Mouse (Mus musculus) liver, postnatal 0 days (tissue): ENCODE measurements around the gene Nrn1l. TPM values are rescaled to one million over a fixed set of nuclear protein-coding genes. Genes with fewer than 3 reads are reported as not detected.

Experiments
- ATAC-seq: fragments of 200-750 bp; cut with Nextera tagmentation; 2 replicates; pipeline ENCODE4 v1.8.0; 2017; ENCODE audit warnings: mild to moderate bottlenecking, moderate library complexity
- DNase-seq: peaks from one replicate; pipeline ENCODE4 v3.0.0-alpha.2; 2016
- H3K27ac ChIP-seq: fragments of 300-500 bp; sonication (generic); 2 replicates; pipeline ENCODE4 v1.5.1; 2014; ENCODE audit warnings: antibody characterized with exemption, moderate library complexity, mild to moderate bottlenecking, low read depth
- H3K27me3 ChIP-seq: fragments of 300-500 bp; sonication (generic); 2 replicates; pipeline ENCODE4 v1.6.1; 2014; ENCODE audit warnings: low read length, control low read depth, mixed read lengths; ENCODE audit not compliant: insufficient read depth
- H3K36me3 ChIP-seq: fragments of 300-500 bp; sonication (generic); replicated peaks from 2 replicates; pipeline ENCODE4 v1.6.1; 2014; ENCODE audit warnings: mild to moderate bottlenecking, control low read depth, low read length, moderate library complexity, mixed read lengths; ENCODE audit not compliant: insufficient read depth
- H3K4me1 ChIP-seq: fragments of 300-500 bp; sonication (generic); 2 replicates; pipeline ENCODE4 v1.6.1; 2014; ENCODE audit warnings: antibody characterized with exemption, mild to moderate bottlenecking, control low read depth; ENCODE audit not compliant: insufficient read depth
- H3K4me2 ChIP-seq: fragments of 300-500 bp; sonication (generic); 2 replicates; pipeline ENCODE4 v1.6.1; 2014; ENCODE audit warnings: low read depth, mild to moderate bottlenecking, low read length, moderate library complexity, mixed read lengths
- H3K4me3 ChIP-seq: fragments of 300-500 bp; sonication (generic); 2 replicates; pipeline ENCODE4 v1.5.1; 2014; ENCODE audit warnings: low read depth, low read length
- H3K9ac ChIP-seq: fragments of 300-500 bp; sonication (generic); replicated peaks from 2 replicates; pipeline ENCODE4 v1.6.1; 2014; ENCODE audit warnings: mild to moderate bottlenecking, moderate library complexity
- H3K9me3 ChIP-seq: fragments of 300-500 bp; sonication (generic); 2 replicates; pipeline ENCODE4 v1.6.1; 2016; ENCODE audit warnings: mild to moderate bottlenecking, control low read depth, low read length, mixed read lengths
- CTCF ChIP-seq: sonication (generic); IDR thresholded peaks from 2 replicates; pipeline ENCODE4 v1.5.1; 2016; ENCODE audit warnings: antibody characterized with exemption, low read depth
- EP300 ChIP-seq: IDR thresholded peaks from 2 replicates; pipeline ENCODE4 v1.6.1; 2016; ENCODE audit warnings: antibody characterized with exemption, low read depth, mild to moderate bottlenecking
- WGBS: fragments of 180-500 bp; shearing (Covaris S2); extraction: QIAGEN DNeasy Blood & Tissue Kit; methylation state at CpG from one replicate; pipeline ENCODE4 v1.1.7; 2014; ENCODE audit not compliant: insufficient replicate concordance; 5-methylcytosine and 5-hydroxymethylcytosine counted together
- polyA plus RNA-seq: library from polyadenylated mRNA; unstranded; fragments of >200 nt; fragmentation: Nextera tagmentation; extraction: Ambion mirVana; gene quantifications from 2 replicates; pipeline ENCODE4 v1.2.1, GENCODE M21; 2015

Gene Nrn1l
- polyA plus RNA-seq, 1 experiment from 2014 or later: not detected

DNA sequence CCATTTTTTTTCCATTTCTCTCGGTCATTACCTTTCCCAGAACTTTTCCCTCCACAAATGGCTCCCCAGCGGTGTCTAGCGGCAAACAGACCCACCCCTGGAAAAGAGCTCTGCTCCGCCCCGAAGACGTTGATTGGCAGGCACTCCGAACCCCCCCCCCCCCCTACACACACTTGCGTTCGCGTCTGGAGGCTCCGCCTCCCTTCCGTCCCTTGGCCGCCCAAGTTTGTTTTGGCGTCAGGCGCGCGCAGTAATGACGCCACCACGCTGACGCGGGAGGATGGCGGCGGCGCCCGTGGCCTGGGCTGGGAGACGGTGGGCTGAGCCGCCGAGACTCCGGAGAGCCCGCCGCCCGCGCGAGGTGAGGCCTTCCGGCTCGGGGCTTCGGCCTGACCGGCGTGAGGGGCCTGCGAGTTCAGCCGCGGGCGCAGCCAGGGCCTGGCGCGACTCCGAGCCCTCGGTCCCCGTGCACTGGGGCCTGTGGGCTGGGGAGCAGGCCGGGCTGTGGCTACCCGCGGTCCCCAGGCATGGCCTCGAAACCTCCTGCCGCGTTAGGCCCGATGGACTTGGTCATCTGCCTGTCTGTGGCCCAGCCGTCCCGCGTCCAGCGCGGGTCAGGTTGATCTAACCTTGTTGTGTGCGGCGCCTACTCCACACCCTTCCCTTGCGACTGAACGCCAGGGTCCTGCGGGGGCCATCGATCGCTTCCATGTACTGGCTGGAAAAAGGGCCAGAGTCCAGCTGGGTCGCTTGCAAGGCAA, 7.0 kb downstream of the Nrn1l start, which contains the start of gene Pskh1:
Pskh1 (plus strand) TSS at position 262 of the 761 bp plus-strand sequence.
- no peaks in the 10 kb centered on the region for H3K36me3 ChIP-seq
- peak; percentile 95 for ATAC-seq
- peak within 1 kb of the TSS; percentile 72 for H3K4me2 ChIP-seq
- peak; percentile 95 for DNase-seq
- peak within 1 kb of the TSS; percentile 97 for H3K27ac ChIP-seq
- peak within 1 kb of the TSS; percentile 98 for H3K9ac ChIP-seq
- no peaks in the 10 kb centered on the region for H3K9me3 ChIP-seq
- WGBS: under 1% methylated on average over 50 of the region's 68 CpGs
- TF ChIP-seq EP300: no peak
- TF ChIP-seq CTCF: no peak
- no peaks in the 10 kb centered on the region for H3K27me3 ChIP-seq
- peaks cover 13% of the 10 kb centered on the region for H3K4me1 ChIP-seq
- H3K4me3 ChIP-seq: peak within 1 kb of the TSS; percentile 93

DNA sequence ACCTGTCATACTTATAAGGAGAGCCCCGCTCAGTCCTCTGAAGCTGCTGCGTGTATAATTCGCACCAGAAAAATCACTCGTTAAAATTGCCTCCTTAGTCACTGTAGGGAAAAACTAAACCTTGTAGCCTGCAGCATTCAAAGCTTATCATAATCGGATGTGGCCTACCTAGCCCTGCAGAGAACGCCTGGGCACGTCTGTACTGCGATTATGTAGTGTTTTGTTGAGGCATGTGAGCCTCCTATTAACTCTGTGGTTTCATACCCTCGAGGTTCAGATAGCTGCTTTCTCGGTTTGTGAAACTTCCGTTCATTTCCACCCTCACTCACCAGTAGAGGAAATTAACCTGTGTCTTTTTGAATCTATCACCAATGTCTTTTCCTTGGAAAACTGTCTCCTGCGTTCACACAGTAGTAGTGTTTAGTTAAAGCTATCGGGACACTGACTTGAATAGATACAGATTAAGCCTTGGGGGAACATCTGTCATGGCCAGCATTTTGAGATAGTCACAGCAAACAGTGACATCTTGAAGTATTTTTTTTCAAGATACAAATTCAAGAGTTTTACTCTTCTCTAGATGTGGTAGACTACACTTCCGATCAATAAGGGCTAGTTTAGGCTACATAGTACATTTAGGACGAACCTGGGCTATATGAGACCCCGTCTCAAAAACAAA, 7.7 kb downstream of the Nrn1l start:
- H3K27me3 ChIP-seq: no peaks in the 10 kb centered on the region
- peak overlapping the region; percentile 97 for H3K27ac ChIP-seq
- H3K4me1 ChIP-seq: peaks cover 13% of the 10 kb centered on the region
- TF ChIP-seq EP300: peak; percentile 83
- no peak for TF ChIP-seq CTCF
- ATAC-seq (peak; percentile 52), DNase-seq (no peak)
- peak overlapping the region; percentile 98 for H3K9ac ChIP-seq
- H3K9me3 ChIP-seq: no peaks in the 10 kb centered on the region
- no peaks in the 10 kb centered on the region for H3K36me3 ChIP-seq
- 15% methylated on average over 16 of the region's 16 CpGs for WGBS
- H3K4me2 ChIP-seq: peak overlapping the region; percentile 72
- peak overlapping the region; percentile 93 for H3K4me3 ChIP-seq

DNA sequence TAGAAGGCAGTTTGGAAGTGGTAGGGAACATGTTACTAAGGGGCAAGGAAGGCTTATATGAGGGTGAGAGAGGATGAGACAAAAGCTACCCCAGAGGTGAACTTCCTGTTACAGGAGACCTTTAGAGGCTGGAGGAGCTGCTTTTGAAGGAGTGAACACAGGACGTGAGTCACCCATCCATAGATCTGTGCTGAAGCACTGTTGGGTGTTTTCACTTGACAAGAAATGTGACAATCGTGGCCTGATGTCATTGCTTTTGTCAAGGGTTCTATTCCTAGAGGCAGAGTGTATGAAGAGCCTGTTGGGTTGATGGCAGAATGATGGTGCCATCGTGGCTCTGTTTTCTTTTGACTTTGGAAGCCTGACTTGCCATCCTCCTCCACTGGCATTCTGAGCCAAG, 26.0 kb downstream of the Nrn1l start:
- no peak overlapping the region for H3K4me2 ChIP-seq
- H3K4me3 ChIP-seq: no peak overlapping the region
- peaks cover 20% of the 10 kb centered on the region for H3K36me3 ChIP-seq
- no peak overlapping the region for H3K9ac ChIP-seq
- no peaks in the 10 kb centered on the region for H3K4me1 ChIP-seq
- no peaks in the 10 kb centered on the region for H3K27me3 ChIP-seq
- DNase-seq (no peak), ATAC-seq (no peak)
- H3K27ac ChIP-seq: no peak overlapping the region
- no peaks in the 10 kb centered on the region for H3K9me3 ChIP-seq
- TF ChIP-seq CTCF: no peak
- TF ChIP-seq EP300: no peak
- WGBS: 63% methylated on average over 3 of the region's 3 CpGs

DNA sequence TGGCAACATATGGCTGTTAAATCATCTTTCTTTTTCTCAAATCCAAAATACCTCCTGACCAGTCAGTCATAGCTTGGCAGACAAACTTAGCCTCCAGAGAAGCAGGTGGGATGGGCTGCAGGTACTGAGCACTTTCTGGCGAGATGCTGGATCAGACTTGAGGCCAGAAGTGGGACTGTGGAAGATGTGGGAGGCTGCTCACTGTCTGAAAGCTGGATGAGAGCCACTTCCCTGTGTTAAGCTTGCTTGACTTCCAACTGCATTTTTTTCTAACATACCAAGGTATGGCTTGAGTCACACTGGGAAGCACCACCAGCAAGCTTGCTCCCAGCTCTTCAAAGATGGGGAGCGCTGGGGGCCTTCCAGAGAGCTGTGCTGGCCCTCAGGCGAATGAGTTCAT, 31.8 kb downstream of the Nrn1l start:
- no peak overlapping the region for H3K27ac ChIP-seq
- 65% methylated on average over 3 of the region's 3 CpGs for WGBS
- no peak for ATAC-seq

DNA sequence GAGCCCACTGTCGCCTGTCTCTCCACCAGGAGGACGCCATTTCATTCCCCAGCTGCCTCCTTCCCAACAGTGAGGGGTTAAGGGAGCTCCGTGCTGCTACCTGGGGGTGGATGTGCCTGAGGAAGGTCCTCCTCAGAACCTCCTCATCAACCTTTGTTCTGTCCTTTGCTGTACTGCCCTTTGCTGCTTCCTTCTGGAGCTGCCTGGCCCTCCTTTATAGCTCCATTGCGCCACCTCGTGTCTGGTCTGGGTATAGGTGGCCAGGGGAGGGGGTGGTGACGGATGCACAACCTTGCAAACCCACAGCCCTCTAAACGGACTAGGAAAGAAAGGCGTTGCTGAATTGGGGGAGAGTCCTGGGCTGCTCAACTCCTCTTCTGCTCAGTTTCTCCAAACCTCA, 37.2 kb downstream of the Nrn1l start:
- Histone ChIP-seq H3K9me3 (no peaks in the 10 kb centered on the region), H3K9ac (no peak overlapping the region), H3K4me2 (no peak overlapping the region), H3K4me1 (no peaks in the 10 kb centered on the region), H3K36me3 (peaks cover 24% of the 10 kb centered on the region), H3K27me3 (no peaks in the 10 kb centered on the region), H3K4me3 (no peak overlapping the region), H3K27ac (no peak overlapping the region)
- DNase-seq: peak; percentile 89
- WGBS: 21% methylated on average over 8 of the region's 8 CpGs
- ATAC-seq: peak; percentile 65
- TF ChIP-seq CTCF (peak; percentile 98), EP300 (no peak)

More for the DNA sequence above, 31.8 kb downstream of the Nrn1l start:
- TF ChIP-seq CTCF (no peak), EP300 (no peak)
- no peak overlapping the region for H3K4me3 ChIP-seq
- H3K36me3 ChIP-seq: peaks cover 14% of the 10 kb centered on the region
- H3K9me3 ChIP-seq: no peaks in the 10 kb centered on the region
- no peaks in the 10 kb centered on the region for H3K27me3 ChIP-seq
- no peak for DNase-seq
- no peak overlapping the region for H3K4me2 ChIP-seq
- H3K9ac ChIP-seq: no peak overlapping the region
- no peaks in the 10 kb centered on the region for H3K4me1 ChIP-seq

DNA sequence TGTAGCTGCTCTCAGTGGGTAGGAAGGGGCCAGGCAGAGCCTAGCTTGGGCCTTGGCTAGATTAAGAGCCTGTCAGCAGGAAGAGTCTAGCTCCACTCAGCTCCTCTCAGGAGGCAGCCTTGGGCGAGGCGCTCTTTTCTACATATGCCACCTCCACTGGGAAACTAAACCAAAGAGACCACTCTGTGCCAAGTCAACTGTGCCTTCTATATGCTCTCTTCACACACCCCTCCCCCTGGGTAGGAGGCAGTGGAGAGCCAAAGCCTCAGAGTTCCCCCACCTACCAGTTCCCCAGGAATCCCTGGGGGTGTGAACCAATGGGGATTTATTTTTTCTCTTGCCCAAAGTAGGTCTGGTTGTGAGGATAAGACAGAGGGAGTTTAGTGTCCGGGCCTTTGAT, 37.9 kb downstream of the Nrn1l start:
- no peak for DNase-seq
- no peak overlapping the region for H3K4me2 ChIP-seq
- TF ChIP-seq CTCF (no peak), EP300 (no peak)
- H3K4me3 ChIP-seq: no peak overlapping the region
- H3K9me3 ChIP-seq: no peaks in the 10 kb centered on the region
- 84% methylated on average over 3 of the region's 3 CpGs for WGBS
- ATAC-seq: no peak
- no peak overlapping the region for H3K9ac ChIP-seq
- H3K27ac ChIP-seq: no peak overlapping the region
- H3K4me1 ChIP-seq: peaks cover 3% of the 10 kb centered on the region
- H3K27me3 ChIP-seq: no peaks in the 10 kb centered on the region
- peaks cover 26% of the 10 kb centered on the region for H3K36me3 ChIP-seq
